Comparison of ENCODE assay signal across 19 mouse cellular contexts in genomic region chr11:109477606-109478380, GRCm38 (mm10). TPM values are rescaled to one million over a fixed set of nuclear protein-coding genes. Genes with fewer than 3 reads are reported as not detected.
DNase-seq lines count a peak whose midpoint lies in the region; ATAC-seq and TF ChIP-seq lines count a peak whose summit lies in the region.
"Had no signal": no experiment of that assay in that cellular context is flagged by ENCODE, and none has a peak within 500 bp of the region (broad histone marks: within the 10 kb centered on the region; RNA-seq: fewer than 3 reads in every experiment).

No protein-coding gene starts in this region.

- peak overlapping the region; percentile 75 for H3K27ac ChIP-seq in liver, adult 2 months (replicated peaks; ENCODE audit: insufficient read depth, low read depth, low read length)
- H3K27ac ChIP-seq in liver, embryonic 12.5 days: peak overlapping the region; percentile 72; the same call in 1 of the 2 replicates
- H3K27ac ChIP-seq: heart, embryonic 10.5 days; hindbrain, embryonic 15.5 days; intestine, embryonic 15.5 days; limb, embryonic 15.5 days; macrophage had no signal

- intact Hi-C loops in heart, postnatal 36 days (cut with DNase I): no loop called here

- H3K4me3 ChIP-seq in liver, adult 2 months (ENCODE audit: insufficient read depth, low read depth, low read length): no peak overlapping the region; the same call in 1 of the 2 replicates
- H3K4me3 ChIP-seq in liver, embryonic 12.5 days: no peak overlapping the region
- H3K4me3 ChIP-seq: heart, embryonic 10.5 days; hindbrain, embryonic 15.5 days; intestine, embryonic 15.5 days; limb, embryonic 15.5 days had no signal

- TF ChIP-seq POLR2A in liver, adult 2 months (IDR thresholded peaks at IDR 0.05; ENCODE audit: extremely low read depth, insufficient read depth, low read length): no peak

- 17% methylated on average over 16 of the region's 16 CpGs for WGBS in liver, adult 2 months
- 68% methylated on average over 16 of the region's 16 CpGs for WGBS in liver, embryonic 12.5 days (ENCODE audit: insufficient replicate concordance)

- ATAC-seq in liver, embryonic 12.5 days: no peak
- ATAC-seq: activated CD4-positive, CD25-positive, alpha-beta regulatory T cell, adult 4 months; intestine, embryonic 15.5 days; lung, postnatal 0 days had no signal

- H3K4me1 ChIP-seq in liver, adult 2 months (ENCODE audit: control insufficient read depth, insufficient read depth, low read length): peaks cover 11% of the 10 kb centered on the region
- peaks cover 77% of the 10 kb centered on the region for H3K4me1 ChIP-seq in liver, embryonic 12.5 days

- H3K4me2 ChIP-seq in liver, embryonic 12.5 days: no peak overlapping the region
- H3K4me2 ChIP-seq: hindbrain, embryonic 15.5 days; intestine, embryonic 15.5 days; limb, embryonic 15.5 days had no signal

- TF ChIP-seq CTCF in liver, adult 2 months (IDR thresholded peaks at IDR 0.05; ENCODE audit: low read depth, low read length): no peak

- H3K79me2 ChIP-seq in liver, adult 2 months (ENCODE audit: control insufficient read depth, insufficient read depth, low read length): peaks cover 7% of the 10 kb centered on the region

- no peaks in the 10 kb centered on the region for H3K9me3 ChIP-seq in liver, embryonic 12.5 days (replicated peaks)
- H3K9me3 ChIP-seq: heart, embryonic 10.5 days; hindbrain, embryonic 15.5 days; intestine, embryonic 15.5 days; limb, embryonic 15.5 days had no signal

- no peaks in the 10 kb centered on the region for H3K27me3 ChIP-seq in liver, adult 2 months (ENCODE audit: control insufficient read depth, insufficient read depth, low read length)
- H3K27me3 ChIP-seq in liver, embryonic 12.5 days (replicated peaks): no peaks in the 10 kb centered on the region
- H3K27me3 ChIP-seq: hindbrain, embryonic 15.5 days; intestine, embryonic 15.5 days had no signal

- peak; percentile 28 for DNase-seq in heart, postnatal 4 days
- no peak for DNase-seq in heart, postnatal 36 days
- DNase-seq in liver, adult 2 months (ENCODE audit: extremely low read depth, low read depth, low spot score): peak; percentile 95
- no peak for DNase-seq in liver
- peak; percentile 80 for DNase-seq in yolk sac, embryonic 10.5 days (ENCODE audit: low spot score)
- no peak for DNase-seq in kidney, adult 11 months
- DNase-seq: adrenal gland, adult 8-10 months; cerebellum, adult 11-12 months; cerebellum, postnatal 10 days; kidney, postnatal 10 days; left cerebral cortex, postnatal 4 days had no signal

- no peaks in the 10 kb centered on the region for H3K36me3 ChIP-seq in liver, adult 2 months (ENCODE audit: control insufficient read depth, insufficient read depth, low read length)
- no peaks in the 10 kb centered on the region for H3K36me3 ChIP-seq in liver, embryonic 12.5 days
- H3K36me3 ChIP-seq: heart, embryonic 10.5 days; hindbrain, embryonic 15.5 days; intestine, embryonic 15.5 days; limb, embryonic 15.5 days had no signal

- peak overlapping the region; percentile 37; the same call in 1 of the 2 replicates for H3K9ac ChIP-seq in liver, adult 2 months (ENCODE audit: low read depth, low read length)
- H3K9ac ChIP-seq in liver, embryonic 12.5 days: peak overlapping the region; percentile 17; the same call in 1 of the 2 replicates
- H3K9ac ChIP-seq: hindbrain, embryonic 15.5 days; intestine, embryonic 15.5 days; limb, embryonic 15.5 days had no signal

RNA-seq across cellular contexts. Expression of gene Slc16a6, which starts 4.4 kb away (rescaled TPM):
- 10 to 100 TPM; 17.9 to 22.6 TPM for total RNA-seq in heart, postnatal 4 days (2021)
- total RNA-seq in heart, postnatal 36 days (2021): 1 to 10 TPM; 5.5 to 7.4 TPM
- 1.4 and 1.5 TPM in 2 replicates for total RNA-seq in liver, adult 2 months (2014; rRNA removed)
- polyA plus RNA-seq in liver, adult 2 months (2012; rRNA removed): 1.9 and 2.2 TPM in 2 replicates
- polyA plus RNA-seq in liver, embryonic 12.5 days (2016; fragmentation: Nextera tagmentation; extraction: Ambion mirVana): 51.5 and 53.7 TPM in 2 replicates

RNA-seq across cellular contexts. Expression of gene Arsg, which starts 4.6 kb away (rescaled TPM):
- 1 to 10 TPM; 5.2 to 6.1 TPM for total RNA-seq in heart, postnatal 4 days (2021)
- total RNA-seq in heart, postnatal 36 days (2021): 1 to 10 TPM; 1.4 to 1.9 TPM
- 8.1 and 9.9 TPM in 2 replicates for total RNA-seq in liver, adult 2 months (2014; rRNA removed)
- polyA plus RNA-seq in liver, adult 2 months (2012; rRNA removed): 8.5 and 9.1 TPM in 2 replicates
- 2.9 and 3.7 TPM in 2 replicates for polyA plus RNA-seq in liver, embryonic 12.5 days (2016; fragmentation: Nextera tagmentation; extraction: Ambion mirVana)

RNA-seq across cellular contexts. Expression of gene Amz2, which starts 52.0 kb away (rescaled TPM):
- total RNA-seq in heart, postnatal 4 days (2021): 10 to 100 TPM; 46.9 to 49.4 TPM
- 10 to 100 TPM; 51.9 to 56.7 TPM for total RNA-seq in heart, postnatal 36 days (2021)
- 10.8 and 16.0 TPM in 2 replicates for total RNA-seq in liver, adult 2 months (2014; rRNA removed)
- 13.3 and 14.8 TPM in 2 replicates for polyA plus RNA-seq in liver, adult 2 months (2012; rRNA removed)
- polyA plus RNA-seq in liver, embryonic 12.5 days (2016; fragmentation: Nextera tagmentation; extraction: Ambion mirVana): 15.6 and 17.8 TPM in 2 replicates

Comparison
In these comparisons a context has a peak if more than half of its experiments do, and no peak if none do; other contexts are left out.
1. DNase-seq: peak in heart, postnatal 4 days (single experiment), liver, adult 2 months (single experiment) and yolk sac, embryonic 10.5 days (single experiment); none in heart, postnatal 36 days (0 of 2), liver (single experiment) and kidney, adult 11 months (single experiment).